Mouse (Mus musculus) heart, embryonic 12.5 days (tissue): ENCODE measurements around the gene Galntl6. TPM values are rescaled to one million over a fixed set of nuclear protein-coding genes. Genes with fewer than 3 reads are reported as not detected.

Source experiments
- ATAC-seq: fragments of 200-750 bp; cut with Nextera tagmentation; 2 replicates; pipeline ENCODE4 v1.8.0; 2017; ENCODE audit warnings: moderate TSS enrichment, moderate library complexity; ENCODE audit not compliant: insufficient number of reproducible peaks, low FRiP score
- H3K27ac ChIP-seq: fragments of 300-500 bp; sonication (generic); 2 replicates; pipeline ENCODE4 v1.5.1; 2016; ENCODE audit warnings: mild to moderate bottlenecking, moderate library complexity; ENCODE audit not compliant: poor library complexity, severe bottlenecking
- H3K27me3 ChIP-seq: fragments of 300-500 bp; sonication (generic); replicated peaks from 2 replicates; pipeline ENCODE4 v1.6.1; 2016; ENCODE audit warnings: mild to moderate bottlenecking, moderate library complexity
- H3K36me3 ChIP-seq: fragments of 300-500 bp; sonication (generic); 2 replicates; pipeline ENCODE4 v1.6.1; 2016; ENCODE audit warnings: mild to moderate bottlenecking, moderate library complexity
- H3K4me1 ChIP-seq: fragments of 300-500 bp; sonication (generic); replicated peaks from 2 replicates; pipeline ENCODE4 v1.6.1; 2016; ENCODE audit warnings: mild to moderate bottlenecking
- H3K4me2 ChIP-seq: fragments of 300-500 bp; sonication (generic); 2 replicates; pipeline ENCODE4 v1.6.1; 2016; ENCODE audit warnings: mild to moderate bottlenecking, moderate library complexity
- H3K4me3 ChIP-seq: fragments of 300-500 bp; sonication (generic); 2 replicates; pipeline ENCODE4 v1.5.1; 2016; ENCODE audit warnings: mild to moderate bottlenecking
- H3K9ac ChIP-seq: fragments of 300-500 bp; sonication (generic); 2 replicates; pipeline ENCODE4 v1.6.1; 2016; ENCODE audit warnings: mild to moderate bottlenecking, moderate library complexity
- H3K9me3 ChIP-seq: fragments of 300-500 bp; sonication (generic); replicated peaks from 2 replicates; pipeline ENCODE4 v1.6.1; 2016; ENCODE audit warnings: mild to moderate bottlenecking, moderate library complexity
- WGBS: fragments of 180-500 bp; shearing (Covaris S2); methylation state at CpG from one replicate; pipeline ENCODE4 v1.1.7; 2016; 5-methylcytosine and 5-hydroxymethylcytosine counted together
- polyA plus RNA-seq: library from polyadenylated mRNA; unstranded; fragments of >200 nt; fragmentation: Nextera tagmentation; extraction: Ambion mirVana; gene quantifications from 2 replicates; pipeline ENCODE4 v1.2.1, GENCODE M21; 2016

The Galntl6 gene
- polyA plus RNA-seq, 1 experiment from 2014 or later, result 0.08 TPM

GRCm38 (mm10) chr8:57962286-57963110, 949.9 kb downstream of the Galntl6 start:
- Histone ChIP-seq H3K4me2 (no peak overlapping the region), H3K4me1 (no peaks in the 10 kb centered on the region), H3K4me3 (no peak overlapping the region), H3K27ac (no peak overlapping the region), H3K27me3 (no peaks in the 10 kb centered on the region), H3K9ac (no peak overlapping the region), H3K36me3 (no peaks in the 10 kb centered on the region), H3K9me3 (no peaks in the 10 kb centered on the region)
- no peak for ATAC-seq
- 50% methylated on average over 12 of the region's 12 CpGs for WGBS

- Histone ChIP-seq H3K4me1 (no peaks in the 10 kb centered on the region), H3K4me3 (no peak overlapping the region), H3K4me2 (no peak overlapping the region), H3K9me3 (no peaks in the 10 kb centered on the region), H3K27ac (no peak overlapping the region), H3K36me3 (no peaks in the 10 kb centered on the region), H3K27me3 (no peaks in the 10 kb centered on the region), H3K9ac (no peak overlapping the region)
- ATAC-seq, result no peak
- 63% methylated on average over 3 of the region's 3 CpGs for whole genome bisulfite sequencing
These were observed 953.3 kb downstream of the Galntl6 start for GRCm38 (mm10) chr8:57959136-57959535.

- Histone ChIP-seq H3K27ac (no peak overlapping the region), H3K4me3 (no peak overlapping the region), H3K4me2 (no peak overlapping the region), H3K36me3 (no peaks in the 10 kb centered on the region), H3K9me3 (no peaks in the 10 kb centered on the region), H3K4me1 (no peaks in the 10 kb centered on the region), H3K27me3 (no peaks in the 10 kb centered on the region), H3K9ac (no peak overlapping the region)
- 41% methylated on average over 16 of the region's 16 CpGs for WGBS
- no peak for ATAC-seq
These were observed 954.1 kb downstream of the Galntl6 start for GRCm38 (mm10) chr8:57958121-57958901.

DNA sequence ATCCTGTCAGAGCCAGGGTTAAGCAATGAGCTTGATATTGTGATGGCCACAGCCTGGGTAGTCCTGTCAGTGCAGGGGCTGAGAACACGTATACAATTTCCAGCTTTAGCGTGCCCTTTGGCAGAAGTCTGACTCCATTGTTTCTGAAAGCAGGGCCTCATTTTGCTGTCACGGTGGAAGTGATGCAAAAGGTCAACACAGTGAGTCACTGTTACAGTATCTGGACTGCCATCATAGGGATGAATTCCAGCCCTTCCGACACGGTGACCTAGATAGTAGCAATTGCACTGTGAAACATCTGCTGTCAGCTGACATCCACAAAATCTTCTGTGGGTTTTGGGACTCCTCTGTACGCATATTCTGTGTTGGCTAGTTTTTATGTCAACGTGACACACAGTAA, 956.9 kb downstream of the Galntl6 start:
- Histone ChIP-seq H3K27ac (no peak overlapping the region), H3K36me3 (no peaks in the 10 kb centered on the region), H3K4me1 (no peaks in the 10 kb centered on the region), H3K4me2 (no peak overlapping the region), H3K27me3 (no peaks in the 10 kb centered on the region), H3K9me3 (no peaks in the 10 kb centered on the region), H3K4me3 (no peak overlapping the region), H3K9ac (no peak overlapping the region)
- WGBS, result 54% methylated on average over 7 of the region's 7 CpGs
- no peak for ATAC-seq

GRCm38 (mm10) chr8:57941113-57941512, 971.3 kb downstream of the Galntl6 start:
- Histone ChIP-seq H3K4me1 (no peaks in the 10 kb centered on the region), H3K9ac (no peak overlapping the region)
- 54% methylated on average over 2 of the region's 2 CpGs for WGBS

DNA sequence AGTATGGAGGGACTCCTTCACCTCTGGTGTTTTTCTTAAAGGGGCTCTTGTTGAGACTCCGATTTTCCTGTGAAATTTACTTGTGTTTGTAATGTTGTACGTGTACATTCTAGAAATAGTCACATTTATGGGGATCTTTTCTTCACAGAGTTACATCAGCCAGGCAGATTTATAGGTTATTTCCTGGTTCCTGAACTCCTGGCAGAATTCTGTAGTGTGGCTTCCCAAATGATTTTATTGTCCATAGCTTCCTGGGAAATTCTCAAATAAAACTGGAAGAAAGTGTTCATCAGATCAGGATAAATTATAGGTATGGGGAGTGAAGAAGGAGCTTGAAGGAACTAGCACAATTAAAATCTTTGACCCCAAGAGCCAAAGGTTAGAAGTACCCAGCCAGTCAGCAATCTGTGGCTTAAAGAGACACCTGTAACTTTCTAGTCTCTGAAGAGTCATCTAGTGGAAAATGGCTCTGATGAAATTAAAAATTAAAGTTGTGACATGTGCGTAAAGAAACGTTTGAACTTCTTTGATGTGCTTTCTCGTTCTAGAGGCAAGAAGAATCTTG, 972.5 kb downstream of the Galntl6 start:
- H3K27ac ChIP-seq, result no peak overlapping the region
- no peak for ATAC-seq
- H3K4me1 ChIP-seq, result no peaks in the 10 kb centered on the region
- no peaks in the 10 kb centered on the region for H3K36me3 ChIP-seq
- WGBS, result 64% methylated on average over 5 of the region's 5 CpGs
- H3K4me2 ChIP-seq, result 0 out of 2 replicates have a peak overlapping the region, but pooled peaks have one; percentile 37
- no peaks in the 10 kb centered on the region for H3K27me3 ChIP-seq
- no peak overlapping the region for H3K4me3 ChIP-seq
- no peak overlapping the region for H3K9ac ChIP-seq
- no peaks in the 10 kb centered on the region for H3K9me3 ChIP-seq

More at GRCm38 (mm10) chr8:57941113-57941512, 971.3 kb downstream of the Galntl6 start:
- H3K4me3 ChIP-seq, result no peak overlapping the region
- H3K27me3 ChIP-seq, result no peaks in the 10 kb centered on the region
- no peak overlapping the region for H3K27ac ChIP-seq
- no peaks in the 10 kb centered on the region for H3K36me3 ChIP-seq
- H3K4me2 ChIP-seq, result no peak overlapping the region
- H3K9me3 ChIP-seq, result no peaks in the 10 kb centered on the region
- no peak for ATAC-seq

- Histone ChIP-seq H3K4me1 (no peaks in the 10 kb centered on the region), H3K9me3 (no peaks in the 10 kb centered on the region), H3K27me3 (no peaks in the 10 kb centered on the region), H3K4me3 (no peak overlapping the region), H3K9ac (no peak overlapping the region), H3K36me3 (no peaks in the 10 kb centered on the region), H3K27ac (no peak overlapping the region), H3K4me2 (0 out of 2 replicates have a peak overlapping the region, but pooled peaks have one; percentile 37)
- no peak for ATAC-seq
- 21% methylated on average over 8 of the region's 8 CpGs for WGBS
These were observed 973.1 kb downstream of the Galntl6 start for GRCm38 (mm10) chr8:57939177-57939855.

DNA sequence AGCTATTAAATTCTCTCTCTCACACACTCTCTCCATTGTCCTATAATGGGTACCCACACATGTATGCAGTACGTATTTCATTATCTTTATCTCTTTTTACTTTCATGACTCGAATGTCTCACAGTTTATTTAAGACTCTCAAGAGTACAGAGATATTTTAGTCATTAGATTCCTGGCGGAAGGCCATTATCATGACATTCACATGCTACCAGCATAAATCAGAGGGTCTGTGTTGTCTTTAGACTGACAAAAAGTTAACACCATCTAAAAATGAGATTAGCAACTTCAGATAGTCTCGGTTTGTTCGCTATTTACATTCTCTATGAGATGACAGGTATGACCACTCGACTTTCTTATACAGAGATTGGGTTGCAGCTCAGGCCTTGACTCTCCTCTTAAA, 985.4 kb downstream of the Galntl6 start:
- H3K4me1 ChIP-seq, result no peaks in the 10 kb centered on the region
- H3K9ac ChIP-seq, result no peak overlapping the region
- no peak overlapping the region for H3K4me2 ChIP-seq
- no peak overlapping the region for H3K4me3 ChIP-seq
- ATAC-seq, result no peak
- no peak overlapping the region for H3K27ac ChIP-seq
- H3K9me3 ChIP-seq, result no peaks in the 10 kb centered on the region
- WGBS, result 30% methylated on average over 6 of the region's 6 CpGs
- H3K36me3 ChIP-seq, result no peaks in the 10 kb centered on the region
- no peaks in the 10 kb centered on the region for H3K27me3 ChIP-seq

DNA sequence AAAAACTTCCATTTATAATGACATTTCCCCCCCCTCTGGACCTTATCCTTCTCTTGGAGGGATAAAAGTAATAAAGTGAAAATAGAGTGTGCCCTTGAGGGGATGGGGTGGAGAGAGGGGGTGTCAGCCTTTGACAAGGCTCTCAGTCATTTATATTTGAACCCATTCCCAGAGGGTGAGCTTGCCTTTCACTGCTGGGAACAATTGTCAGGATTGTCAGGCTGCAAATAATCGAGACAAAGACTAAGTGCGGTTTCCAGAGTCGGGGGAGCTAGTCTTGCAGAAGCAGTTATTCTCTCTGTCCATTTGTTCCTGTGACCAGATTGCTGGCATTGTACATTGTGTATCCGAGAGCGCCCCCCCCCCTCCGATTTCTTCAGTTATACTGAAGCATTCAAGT, 988.9 kb downstream of the Galntl6 start:
- H3K4me1 ChIP-seq, result no peaks in the 10 kb centered on the region
- H3K36me3 ChIP-seq, result no peaks in the 10 kb centered on the region
- no peak overlapping the region for H3K4me3 ChIP-seq
- ATAC-seq, result no peak
- WGBS, result 78% methylated on average over 6 of the region's 6 CpGs
- no peak overlapping the region for H3K9ac ChIP-seq
- no peak overlapping the region for H3K27ac ChIP-seq
- no peak overlapping the region for H3K4me2 ChIP-seq
- no peaks in the 10 kb centered on the region for H3K9me3 ChIP-seq
- H3K27me3 ChIP-seq, result no peaks in the 10 kb centered on the region

- H3K4me3 ChIP-seq, result no peak overlapping the region
- no peak for ATAC-seq
- H3K9me3 ChIP-seq, result no peaks in the 10 kb centered on the region
- H3K27me3 ChIP-seq, result no peaks in the 10 kb centered on the region
- WGBS, result 81% methylated on average over 6 of the region's 6 CpGs
- no peaks in the 10 kb centered on the region for H3K4me1 ChIP-seq
- no peak overlapping the region for H3K27ac ChIP-seq
- no peak overlapping the region for H3K4me2 ChIP-seq
- no peaks in the 10 kb centered on the region for H3K36me3 ChIP-seq
- H3K9ac ChIP-seq, result no peak overlapping the region
These were observed 989.3 kb downstream of the Galntl6 start for GRCm38 (mm10) chr8:57923130-57923529.
